Mouse (Mus musculus) thymus, adult 2 months (tissue): ENCODE results near the gene Ing4. TPM values are rescaled to one million over a fixed set of nuclear protein-coding genes. Genes with fewer than 3 reads are reported as not detected.

Experiments used
- DNase-seq: peaks from one replicate; pipeline ENCODE4 v3.0.0; 2021
- H3K27ac ChIP-seq: fragments of 200-500 bp; 2 replicates; pipeline ENCODE4 v1.5.1; 2012; ENCODE audit warnings: low read length, control low read depth; ENCODE audit not compliant: control insufficient read depth, insufficient read depth
- H3K27me3 ChIP-seq: fragments of 200-500 bp; 2 replicates; pipeline ENCODE4 v1.6.1; 2012; ENCODE audit warnings: mild to moderate bottlenecking, low read length, moderate library complexity, mixed read lengths; ENCODE audit not compliant: control insufficient read depth, insufficient read depth
- H3K36me3 ChIP-seq: fragments of 200-500 bp; 2 replicates; pipeline ENCODE4 v1.6.1; 2012; ENCODE audit warnings: mild to moderate bottlenecking, low read length, moderate library complexity; ENCODE audit not compliant: control insufficient read depth, insufficient read depth
- H3K4me1 ChIP-seq: fragments of 200-500 bp; replicated peaks from 2 replicates; pipeline ENCODE4 v1.6.1; 2012; ENCODE audit warnings: low read length; ENCODE audit not compliant: control insufficient read depth, insufficient read depth
- H3K4me3 ChIP-seq: fragments of 200-500 bp; 2 replicates; pipeline ENCODE4 v1.5.1; 2012; ENCODE audit warnings: mild to moderate bottlenecking, low read length, control low read depth, moderate library complexity; ENCODE audit not compliant: control insufficient read depth, insufficient read depth
- CTCF ChIP-seq: fragments of 200-500 bp; IDR thresholded peaks from 2 replicates; pipeline ENCODE4 v1.5.1; 2012; ENCODE audit warnings: mild to moderate bottlenecking, control low read depth, low read length, moderate library complexity, borderline replicate concordance; ENCODE audit not compliant: control insufficient read depth, poor library complexity, insufficient read depth; ENCODE audit errors: extremely low read depth
- POLR2A ChIP-seq: fragments of 200-500 bp; IDR thresholded peaks from 2 replicates; pipeline ENCODE4 v1.6.1; 2012; ENCODE audit warnings: mild to moderate bottlenecking, low read length, control low read depth, moderate library complexity; ENCODE audit not compliant: control insufficient read depth, poor library complexity, insufficient read depth; ENCODE audit errors: extremely low read depth
- WGBS: fragments of 180-500 bp; shearing (Covaris S2); methylation state at CpG from one replicate; pipeline ENCODE4 v1.1.7; 2018; 5-methylcytosine and 5-hydroxymethylcytosine counted together
- polyA plus RNA-seq: library from polyadenylated mRNA; depleted of rRNA; stranded (reverse); fragments of >200 nt; gene quantifications from 2 replicates; pipeline ENCODE4 v1.2.3, GENCODE M21; 2012

Gene Ing4
- polyA plus RNA-seq, 1 experiment = 96.8 TPM

- Histone ChIP-seq H3K36me3 (no peaks in the 10 kb centered on the region), H3K4me3 (peak within 1 kb of the TSS; percentile 44), H3K27ac (no peak within 1 kb of the TSS), H3K4me1 (peaks cover 23% of the 10 kb centered on the region), H3K27me3 (peaks cover 15% of the 10 kb centered on the region; the same call in 1 of the 2 replicates)
- 2% methylated on average over 71 of the region's 78 CpGs for WGBS
- peak; percentile 84 for DNase-seq
- TF ChIP-seq POLR2A = no peak
- no peak for TF ChIP-seq CTCF
Observed at GRCm38 (mm10) chr6:124996551-124997501, 42.7 kb upstream of the Ing4 start, which contains the start of gene Pianp. Gene Pianp, plus strand, starts transcription at chr6:124996694.

- WGBS = 19% methylated on average over 8 of the region's 8 CpGs
- no peak for DNase-seq
- Histone ChIP-seq H3K27ac (no peak overlapping the region), H3K36me3 (no peaks in the 10 kb centered on the region), H3K27me3 (peaks cover 15% of the 10 kb centered on the region; the same call in 1 of the 2 replicates), H3K4me1 (peaks cover 23% of the 10 kb centered on the region), H3K4me3 (no peak overlapping the region)
- no peak for TF ChIP-seq POLR2A
Observed at GRCm38 (mm10) chr6:124998066-124998465, 41.5 kb upstream of the Ing4 start.

- DNase-seq = no peak
- Histone ChIP-seq H3K27ac (no peak overlapping the region), H3K4me1 (peaks cover 23% of the 10 kb centered on the region), H3K4me3 (no peak overlapping the region), H3K36me3 (no peaks in the 10 kb centered on the region), H3K27me3 (peaks cover 13% of the 10 kb centered on the region; the same call in 1 of the 2 replicates)
- TF ChIP-seq CTCF (no peak), POLR2A (no peak)
- 56% methylated on average over 14 of the region's 14 CpGs for WGBS
Observed at GRCm38 (mm10) chr6:124999091-124999490, 40.5 kb upstream of the Ing4 start.

GRCm38 (mm10) chr6:124999546-124999945 is 40.0 kb upstream of the Ing4 start:
- no peak for TF ChIP-seq CTCF
- no peak for TF ChIP-seq POLR2A
- H3K36me3 ChIP-seq = no peaks in the 10 kb centered on the region
- DNase-seq = no peak
- 51% methylated on average over 10 of the region's 10 CpGs for WGBS
- H3K4me3 ChIP-seq = no peak overlapping the region
- peaks cover 23% of the 10 kb centered on the region for H3K4me1 ChIP-seq
- H3K27ac ChIP-seq = no peak overlapping the region
- peaks cover 13% of the 10 kb centered on the region; the same call in 1 of the 2 replicates for H3K27me3 ChIP-seq

GRCm38 (mm10) chr6:125003706-125004105 is 35.9 kb upstream of the Ing4 start:
- Histone ChIP-seq H3K36me3 (no peaks in the 10 kb centered on the region), H3K27ac (no peak overlapping the region), H3K4me1 (peaks cover 5% of the 10 kb centered on the region; the same call in 1 of the 2 replicates), H3K4me3 (no peak overlapping the region), H3K27me3 (peaks cover 2% of the 10 kb centered on the region; the same call in 1 of the 2 replicates)
- DNase-seq = no peak
- 49% methylated on average over 3 of the region's 3 CpGs for WGBS
- TF ChIP-seq POLR2A = no peak
- no peak for TF ChIP-seq CTCF

- TF ChIP-seq CTCF (no peak), POLR2A (no peak)
- no peak for DNase-seq
- 62% methylated on average over 3 of the region's 3 CpGs for WGBS
- Histone ChIP-seq H3K27me3 (no peaks in the 10 kb centered on the region), H3K4me3 (no peak overlapping the region), H3K27ac (no peak overlapping the region), H3K36me3 (no peaks in the 10 kb centered on the region), H3K4me1 (peaks cover 10% of the 10 kb centered on the region)
Observed at GRCm38 (mm10) chr6:125005086-125005485, 34.5 kb upstream of the Ing4 start.

- 55% methylated on average over 13 of the region's 13 CpGs for WGBS
- H3K4me1 ChIP-seq = peaks cover 12% of the 10 kb centered on the region
- DNase-seq = no peak
- peak overlapping the region; percentile 54 for H3K4me3 ChIP-seq
- peaks cover 11% of the 10 kb centered on the region; the same call in 1 of the 2 replicates for H3K36me3 ChIP-seq
- no peaks in the 10 kb centered on the region for H3K27me3 ChIP-seq
- no peak overlapping the region; the same call in 1 of the 2 replicates for H3K27ac ChIP-seq
- TF ChIP-seq CTCF (no peak), POLR2A (no peak)
Observed at GRCm38 (mm10) chr6:125008060-125008459, 31.5 kb upstream of the Ing4 start.
